Mouse (Mus musculus): ENCODE results near the gene Gm33543.

Gene Gm33543

DNA sequence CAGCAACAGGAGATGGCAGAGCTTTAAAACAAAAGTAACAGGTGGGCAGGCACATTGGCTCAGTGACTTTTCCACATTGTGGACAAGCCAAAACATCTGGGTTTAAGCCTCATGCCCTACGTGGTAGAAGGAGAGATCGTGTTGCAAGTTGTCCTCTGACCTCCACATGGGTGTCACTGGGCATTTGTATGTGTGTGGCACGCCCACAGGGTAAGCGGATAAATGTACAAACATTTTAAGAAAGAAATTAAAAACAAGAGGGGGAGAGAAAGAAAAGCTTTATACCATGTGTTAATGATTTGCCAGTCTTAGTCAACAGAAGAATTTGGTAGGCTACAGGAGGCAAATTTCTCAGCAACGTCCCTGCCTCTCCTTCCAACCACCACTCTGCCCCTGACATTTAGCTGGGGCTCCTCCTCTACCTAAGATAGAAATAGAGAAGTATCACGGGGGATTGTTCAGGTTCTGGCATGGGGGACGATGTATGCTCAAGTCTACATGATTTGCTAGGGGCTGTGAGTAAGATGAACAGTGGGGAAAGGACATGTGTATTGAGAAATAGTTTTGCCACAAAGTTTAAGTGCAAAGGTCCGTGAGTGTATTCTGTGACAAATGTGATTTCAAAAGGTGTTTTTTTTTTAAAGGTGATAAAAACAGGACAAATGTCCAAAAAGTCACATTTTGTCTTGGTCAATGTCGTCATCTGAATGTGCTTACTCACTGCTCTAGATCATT, 6.0 kb downstream of the Gm33543 start:
- DNase-seq (ENCODE audit: low spot score): no peak

DNA sequence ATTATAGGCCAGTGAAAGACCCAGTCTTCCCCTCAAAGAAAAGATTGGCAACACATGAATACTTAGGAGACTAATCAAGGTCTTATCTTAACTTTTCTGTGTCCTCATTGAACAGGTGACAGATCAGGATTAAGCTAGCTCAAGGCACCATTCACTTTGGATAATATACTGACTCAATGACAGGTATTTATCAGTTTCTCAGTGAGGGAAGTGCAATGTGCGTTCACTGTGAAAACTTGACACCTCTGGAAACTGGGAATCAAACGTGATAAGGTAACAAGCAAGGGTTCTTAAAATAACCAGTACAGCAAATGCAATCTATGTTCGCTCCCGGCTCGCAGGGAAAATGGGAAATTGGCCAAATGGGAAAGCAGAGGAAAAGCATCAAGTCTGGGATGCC, 11.8 kb downstream of the Gm33543 start:
- DNase-seq (ENCODE audit: low spot score): no peak

DNA sequence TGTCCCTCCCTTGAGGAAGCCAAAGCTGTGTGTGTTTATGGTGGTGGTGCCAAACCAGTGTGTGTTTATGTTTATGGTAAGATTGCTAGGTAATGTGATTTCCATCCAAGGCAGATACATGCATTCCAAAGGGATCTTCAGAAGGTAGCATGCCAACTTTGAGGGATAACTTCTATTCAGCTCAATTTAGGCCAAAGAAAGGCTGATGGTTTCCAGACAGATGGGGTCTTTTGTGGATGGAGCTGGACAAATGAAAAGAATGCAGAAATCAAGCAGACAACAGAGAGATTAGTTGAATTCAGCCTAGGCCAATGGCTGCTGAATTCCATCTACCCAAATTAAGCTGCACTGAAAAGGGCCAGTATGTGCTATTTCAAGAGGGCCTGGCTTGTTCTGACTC, 13.3 kb downstream of the Gm33543 start:
- no peak for DNase-seq (ENCODE audit: low spot score)

DNA sequence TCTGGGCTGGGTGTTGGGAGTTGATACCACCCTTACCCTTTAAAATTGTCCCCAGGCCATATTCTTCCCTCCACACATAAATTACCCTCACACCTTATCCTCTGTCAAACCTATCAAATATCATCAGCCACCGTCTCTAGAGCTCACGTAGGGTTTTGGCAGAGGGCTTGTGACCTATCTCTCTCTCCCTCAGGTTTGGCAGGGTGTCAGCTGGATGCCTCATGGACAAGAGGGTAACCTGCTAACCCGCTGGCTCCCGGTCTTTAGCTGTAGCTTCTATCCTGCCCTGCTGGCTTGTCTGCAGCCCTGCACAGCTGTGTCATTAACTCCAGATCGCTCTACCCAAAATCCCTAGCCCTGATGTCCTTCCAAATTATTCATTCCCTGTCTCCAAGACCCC, 14.4 kb downstream of the Gm33543 start:
- DNase-seq (ENCODE audit: low spot score): no peak

DNA sequence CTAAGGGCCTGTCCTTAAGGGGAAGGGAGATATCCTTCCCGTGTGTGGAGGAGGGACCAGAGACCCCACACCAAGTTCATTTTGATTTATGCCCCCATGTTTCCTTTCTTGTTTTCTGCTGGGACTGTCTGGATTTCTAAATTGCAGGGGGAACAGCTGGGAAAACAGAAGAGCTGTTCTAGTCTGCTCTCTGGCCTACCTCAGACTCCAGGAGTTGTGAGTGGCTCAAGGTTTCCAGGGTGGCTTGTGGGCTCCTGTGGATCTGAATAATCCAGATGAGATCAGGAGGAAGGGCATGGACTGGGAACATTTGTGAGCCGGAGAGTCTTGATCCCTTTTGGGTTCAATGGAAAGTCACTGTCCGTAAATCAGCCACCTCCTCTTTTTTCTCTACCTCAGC, 17.1 kb downstream of the Gm33543 start:
- peak; percentile 17 for DNase-seq (ENCODE audit: low spot score)

DNA sequence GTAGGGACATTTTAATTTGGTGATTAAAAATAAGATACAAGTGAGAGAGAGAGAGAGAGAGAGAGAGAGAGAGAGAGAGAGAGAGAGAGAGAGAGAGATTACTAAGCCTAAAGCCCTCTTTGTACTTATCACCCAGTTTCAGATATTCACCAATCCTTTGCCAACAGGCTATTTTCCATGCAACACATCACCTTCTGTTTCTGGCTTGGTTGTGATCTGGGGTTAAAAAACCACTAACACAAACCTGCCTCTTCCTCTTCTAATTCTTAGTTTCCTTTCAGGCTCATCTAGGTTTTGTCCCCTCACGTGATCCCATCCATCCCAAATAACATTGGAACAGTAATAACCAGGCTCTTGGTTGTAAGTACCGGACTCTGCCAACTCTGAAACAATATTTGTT, 24.2 kb downstream of the Gm33543 start:
- no peak for DNase-seq (ENCODE audit: low spot score)

DNA sequence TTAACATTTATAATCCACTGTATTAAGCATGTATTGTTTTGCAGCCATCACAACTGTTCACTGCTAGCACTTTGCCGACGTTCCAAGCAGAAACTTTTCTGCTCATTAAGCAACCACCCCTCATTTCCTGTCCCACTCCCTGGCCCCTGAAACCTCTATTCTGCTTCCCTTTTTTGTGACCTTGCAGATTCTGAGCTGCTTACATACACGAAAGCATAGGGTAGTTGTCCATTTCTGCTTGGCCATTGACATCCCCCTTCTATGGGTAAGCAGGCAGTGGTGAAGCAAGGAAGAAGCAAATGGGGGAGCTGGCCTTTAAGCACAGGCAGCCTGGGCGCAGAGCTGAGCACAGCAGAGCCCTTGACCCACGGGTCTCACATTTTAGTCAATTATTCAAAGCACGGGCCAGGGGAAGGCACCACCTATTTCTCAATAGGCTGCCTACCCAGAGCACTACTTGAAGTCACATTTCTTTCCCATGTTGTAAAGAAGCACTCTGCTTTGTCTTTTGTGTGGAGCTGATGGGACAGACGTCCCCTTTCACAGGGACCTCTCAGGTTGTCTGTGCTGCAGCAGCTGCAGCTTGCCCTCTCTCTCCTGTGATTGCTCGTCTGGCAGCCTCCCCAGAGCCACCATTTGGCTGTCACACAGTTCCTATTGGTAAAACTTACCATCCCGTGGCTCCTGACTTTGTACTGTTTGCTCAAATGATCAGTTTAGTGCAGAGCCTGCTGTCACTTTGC, 25.1 kb downstream of the Gm33543 start:
- no peak for DNase-seq (ENCODE audit: low spot score)

DNA sequence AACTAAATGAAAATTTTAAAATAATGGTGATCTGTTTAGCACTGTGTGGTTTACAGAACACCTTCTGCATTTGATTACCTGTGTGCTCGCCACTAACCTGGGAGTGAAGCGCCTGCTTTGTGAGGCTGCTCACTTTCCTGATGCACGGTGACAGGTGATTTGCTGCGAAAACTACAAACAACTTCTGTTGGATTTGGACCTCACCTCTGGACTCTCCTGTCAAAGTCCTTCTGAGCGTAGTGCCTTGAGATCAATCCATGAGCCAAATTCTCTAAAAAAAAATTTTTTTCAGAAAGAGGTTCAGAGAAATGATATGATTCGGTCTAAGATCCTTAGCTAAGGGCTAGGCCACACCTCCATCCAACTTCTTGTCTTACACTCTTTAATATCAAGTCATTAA, 28.4 kb downstream of the Gm33543 start:
- DNase-seq (ENCODE audit: low spot score): no peak

DNA sequence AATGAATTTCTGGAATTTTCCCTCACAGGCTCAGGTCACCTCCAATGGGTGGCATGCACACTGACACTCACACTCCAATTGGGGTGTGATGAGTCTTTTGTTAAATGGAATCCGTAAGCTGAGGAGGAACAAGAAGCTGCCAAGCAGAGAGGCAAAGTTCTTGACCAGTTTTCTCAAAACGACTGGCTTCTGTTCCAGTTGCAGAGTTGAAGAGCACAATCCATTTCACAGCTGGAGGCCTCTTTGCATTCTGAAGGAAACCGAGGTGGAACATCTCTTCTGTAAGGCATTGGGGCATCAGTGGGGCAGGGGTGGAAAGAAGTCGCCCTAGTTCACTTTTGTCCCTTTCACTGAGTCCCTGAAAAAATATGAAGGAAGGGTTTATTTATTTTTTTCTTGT, 30.9 kb downstream of the Gm33543 start:
- no peak for DNase-seq (ENCODE audit: low spot score)

DNA sequence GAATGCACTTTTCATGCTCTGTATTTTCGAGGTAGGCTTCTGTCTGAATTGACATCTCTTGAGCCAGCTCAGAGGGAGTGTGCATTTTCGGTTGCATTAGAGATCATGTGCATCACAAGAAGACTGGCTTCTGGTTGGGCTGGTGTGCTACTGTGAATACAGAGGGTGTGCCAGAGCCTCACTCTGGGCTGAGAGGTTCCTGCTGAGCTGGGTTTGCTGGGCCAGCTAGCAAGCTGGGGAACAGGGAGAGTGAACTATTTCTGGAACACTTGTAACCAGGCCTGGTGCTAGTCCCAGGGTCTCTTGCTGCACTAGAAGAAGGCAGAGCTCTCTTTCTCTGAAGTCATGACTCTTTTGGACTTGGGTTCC, 41.3 kb downstream of the Gm33543 start:
- DNase-seq (ENCODE audit: low spot score): no peak

DNA sequence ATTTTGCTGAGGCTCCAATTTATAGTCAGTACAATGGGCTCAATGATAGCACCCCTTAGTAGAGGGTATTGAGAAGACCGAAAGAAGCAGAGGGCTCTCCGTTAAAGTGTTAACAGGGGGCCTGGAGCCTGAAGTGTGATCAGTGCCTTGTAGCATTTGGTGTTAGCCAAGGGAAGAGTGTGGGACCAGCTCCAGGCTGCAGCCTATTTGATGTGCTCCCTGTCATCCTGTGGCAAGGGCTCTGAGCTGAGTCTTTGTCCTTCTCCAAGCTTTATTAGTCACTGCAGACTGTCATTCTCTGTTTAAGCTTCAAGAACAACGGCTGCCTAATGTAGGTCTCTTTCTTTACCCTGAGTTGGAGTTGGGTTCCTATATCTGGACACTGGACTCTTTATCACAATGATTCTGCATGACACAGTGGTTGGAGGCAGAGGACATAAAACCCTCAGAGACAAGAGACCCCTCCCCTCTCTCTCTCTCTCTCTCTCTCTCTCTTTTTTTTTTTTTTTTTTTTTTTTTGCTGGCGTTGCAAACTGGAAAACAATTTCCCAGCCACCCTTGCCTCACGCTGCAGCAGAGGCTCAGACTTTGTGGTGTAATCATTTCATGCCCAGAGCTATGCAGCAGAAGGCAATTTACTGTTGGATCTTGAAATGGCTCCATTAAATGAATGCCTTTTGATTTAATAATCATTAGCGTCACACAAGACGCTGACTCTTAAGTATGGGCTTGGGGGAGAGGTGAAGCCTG, 41.9 kb downstream of the Gm33543 start:
- DNase-seq (ENCODE audit: low spot score): no peak

DNA sequence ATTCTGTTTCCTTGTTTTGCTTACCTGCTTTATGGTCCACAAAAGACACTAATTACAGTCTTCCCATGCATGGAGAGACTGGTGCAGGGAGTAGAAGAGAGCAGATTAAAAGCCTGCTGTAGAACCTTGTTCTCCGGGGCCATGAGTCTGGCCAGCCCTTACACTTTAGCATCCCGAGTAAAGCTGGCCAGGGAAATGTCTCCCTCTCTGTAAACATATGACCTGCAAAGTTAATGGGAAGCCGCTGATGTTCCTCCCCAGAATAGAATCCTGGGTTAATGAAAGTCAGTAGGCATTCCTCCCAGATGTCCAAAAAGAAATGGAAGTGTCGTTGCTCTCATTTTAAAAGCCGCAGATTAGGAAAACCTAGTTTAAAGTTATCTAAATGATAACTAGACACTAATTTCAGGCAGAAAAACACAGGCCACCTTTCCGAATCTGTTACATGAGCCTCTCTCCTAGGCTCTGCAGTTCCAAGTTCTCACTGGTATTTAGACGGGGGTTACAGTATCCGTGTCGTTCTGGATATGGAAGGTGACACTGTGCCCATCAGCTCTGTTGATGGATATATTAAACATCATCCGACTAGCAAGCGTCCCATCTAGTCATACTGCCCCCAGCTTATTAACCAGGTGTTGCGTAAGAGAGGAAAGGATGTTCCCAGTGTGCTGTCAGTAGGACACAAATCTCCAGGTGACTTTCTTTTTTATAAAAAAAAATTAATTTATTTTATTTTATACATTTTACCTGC, 44.9 kb downstream of the Gm33543 start:
- DNase-seq (ENCODE audit: low spot score): no peak

DNA sequence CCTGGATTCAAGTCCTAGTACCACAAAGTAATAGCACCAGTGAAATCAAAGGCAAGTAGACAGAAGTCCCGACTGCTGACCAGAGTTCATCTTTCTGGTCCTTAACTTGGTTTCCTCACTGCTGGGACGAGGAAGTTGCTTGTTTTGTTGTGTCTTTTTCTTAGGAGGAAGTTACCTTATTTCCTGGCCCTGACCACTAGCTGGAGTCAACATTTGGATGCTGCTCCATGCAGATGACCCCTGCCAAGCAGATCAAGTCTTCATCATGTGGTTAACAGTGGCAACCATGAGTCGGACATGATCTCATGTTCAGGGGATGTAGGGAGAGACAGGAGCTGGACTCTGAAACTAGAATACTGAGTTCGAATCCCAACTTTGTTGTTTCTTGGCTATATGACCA, 47.2 kb downstream of the Gm33543 start:
- DNase-seq (ENCODE audit: low spot score): no peak

DNA sequence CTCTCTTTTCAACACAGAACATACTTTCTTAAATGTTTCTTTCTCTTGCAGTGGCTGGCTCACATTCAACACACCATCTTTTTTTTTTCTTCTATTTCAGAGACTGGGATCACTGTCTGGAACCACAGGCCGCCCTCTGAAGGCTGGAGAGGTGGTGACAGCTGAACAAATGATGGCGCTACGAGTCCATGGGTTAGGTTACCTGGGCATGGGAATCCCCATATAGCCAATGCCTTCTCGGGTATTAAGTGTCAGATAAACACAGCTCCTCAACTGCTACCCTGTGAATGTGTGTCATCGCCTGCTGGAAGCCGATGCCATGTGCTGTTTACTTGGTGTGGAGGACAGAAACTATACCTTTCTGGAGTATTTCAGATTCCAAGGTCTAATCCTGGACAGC, 48.0 kb downstream of the Gm33543 start:
- DNase-seq (ENCODE audit: low spot score): no peak

DNA sequence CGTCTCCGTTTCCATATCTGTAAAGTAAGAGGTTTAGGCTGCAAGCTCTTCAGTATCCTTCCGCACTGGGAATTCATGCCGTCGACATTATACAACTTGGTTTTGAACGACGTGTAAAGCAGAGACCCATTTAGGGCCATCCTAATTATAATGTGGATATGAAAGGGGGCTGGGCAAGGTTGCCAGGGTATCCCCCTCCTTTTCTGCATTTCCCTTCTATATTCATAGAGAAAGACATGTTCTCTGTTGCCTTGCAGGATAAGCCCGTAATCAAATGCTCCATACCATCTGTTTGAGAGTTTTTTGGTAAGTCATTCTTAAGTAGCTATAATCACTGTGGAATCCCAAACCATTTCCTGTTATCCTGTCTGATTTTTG, 51.3 kb downstream of the Gm33543 start:
- no peak for DNase-seq (ENCODE audit: low spot score)

DNA sequence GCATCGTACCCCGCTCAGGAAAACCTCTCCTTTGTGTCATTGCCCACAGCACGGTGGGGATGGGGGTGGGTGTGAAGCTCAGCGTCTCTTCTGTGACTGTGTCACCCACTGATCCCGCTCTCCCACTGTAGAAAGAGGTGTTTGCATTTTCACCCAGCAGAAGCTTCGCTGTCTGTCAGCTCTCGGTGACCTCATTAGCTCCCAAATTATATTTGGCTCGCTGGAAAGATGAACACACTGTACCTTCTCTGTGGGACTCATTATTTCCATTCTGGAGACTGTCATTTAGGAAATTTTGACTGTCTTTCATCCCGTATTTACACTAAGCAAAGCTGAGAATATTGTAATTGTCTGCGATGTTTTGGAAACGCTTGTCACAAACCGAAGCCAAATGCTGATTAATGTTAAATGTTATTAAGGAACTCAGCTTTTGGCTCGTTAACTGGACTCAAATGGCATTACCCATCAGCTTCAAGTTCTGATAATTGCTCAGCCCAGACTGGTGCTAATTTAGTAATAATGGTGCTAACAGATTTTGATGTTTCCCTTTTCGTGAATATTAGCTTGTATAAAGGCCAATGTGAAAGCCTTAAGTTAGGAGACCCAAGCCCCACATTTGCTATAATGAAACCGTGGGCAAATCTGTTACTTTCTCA, 51.8 kb downstream of the Gm33543 start:
- no peak for DNase-seq (ENCODE audit: low spot score)

DNA sequence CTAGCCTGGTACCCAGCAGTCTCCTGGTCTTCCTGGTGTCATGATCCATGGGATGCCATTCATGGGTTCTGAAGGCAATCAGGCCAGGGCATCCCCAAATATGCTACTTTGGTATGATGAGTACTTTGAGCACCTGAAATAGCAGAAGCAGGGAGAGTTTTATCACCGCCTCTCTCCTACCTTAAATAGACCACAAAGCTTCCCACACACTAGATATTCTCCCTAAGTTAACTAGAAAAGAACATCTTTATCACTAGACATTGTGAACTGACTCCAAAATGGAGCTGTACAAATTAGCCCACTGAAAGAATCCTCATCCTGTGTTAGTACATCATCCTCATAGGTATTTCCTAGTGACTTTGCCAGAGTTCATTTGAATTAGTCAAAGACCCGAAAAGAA, 55.6 kb downstream of the Gm33543 start:
- DNase-seq (ENCODE audit: low spot score): no peak

DNA sequence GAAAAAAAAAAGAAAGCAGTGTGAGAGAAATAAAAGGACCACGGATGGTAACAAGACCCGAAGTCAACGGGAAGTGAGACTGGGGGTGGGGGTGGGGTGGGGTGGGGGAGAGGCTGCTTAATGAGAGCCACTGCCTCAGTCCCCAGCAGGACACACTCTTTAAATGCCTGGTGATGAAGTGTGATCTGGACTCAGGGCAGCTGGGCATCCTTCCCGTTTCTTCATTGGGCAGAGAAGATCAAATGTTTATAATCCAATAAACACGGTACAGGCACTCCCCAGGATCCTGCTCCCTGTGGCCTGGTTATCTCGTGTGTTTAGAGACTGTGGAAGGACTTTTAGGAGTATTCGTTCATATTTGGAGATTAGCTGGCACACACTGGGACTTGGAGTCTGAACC, 57.9 kb downstream of the Gm33543 start:
- no peak for DNase-seq (ENCODE audit: low spot score)

DNA sequence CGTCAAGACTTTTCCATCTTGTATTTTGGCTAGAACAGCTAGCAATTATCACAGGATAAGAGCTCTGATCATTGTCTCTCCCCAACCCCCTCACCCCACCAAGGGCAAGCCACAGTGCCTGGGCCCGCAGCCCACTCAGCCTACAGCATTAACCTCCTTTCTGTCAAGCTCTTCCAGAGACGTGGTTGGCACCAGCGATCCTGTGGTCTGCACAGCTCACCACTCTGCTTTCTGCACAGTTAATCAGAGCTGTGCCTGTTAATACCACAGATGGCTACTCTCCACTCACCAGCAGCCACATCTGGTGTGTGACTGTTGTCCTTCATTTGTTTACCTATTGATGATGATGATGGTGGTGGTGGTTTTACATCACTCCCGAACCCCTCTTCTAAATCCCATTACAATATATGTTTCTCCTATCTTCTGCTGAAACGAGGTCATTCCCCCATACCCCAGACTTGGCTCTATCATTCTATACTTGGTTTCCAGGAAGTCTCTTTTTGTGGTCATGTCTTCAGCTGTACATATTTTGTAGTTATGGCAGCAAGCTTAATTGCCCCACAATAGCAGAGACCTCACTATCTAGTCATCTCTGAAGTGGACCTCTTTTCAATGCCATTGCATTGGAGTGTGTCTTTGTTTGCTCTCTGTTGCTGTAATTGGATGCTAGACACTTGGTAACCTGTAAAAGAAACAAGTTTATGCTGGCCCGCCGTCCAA, 61.7 kb downstream of the Gm33543 start:
- no peak for DNase-seq (ENCODE audit: low spot score)

DNA sequence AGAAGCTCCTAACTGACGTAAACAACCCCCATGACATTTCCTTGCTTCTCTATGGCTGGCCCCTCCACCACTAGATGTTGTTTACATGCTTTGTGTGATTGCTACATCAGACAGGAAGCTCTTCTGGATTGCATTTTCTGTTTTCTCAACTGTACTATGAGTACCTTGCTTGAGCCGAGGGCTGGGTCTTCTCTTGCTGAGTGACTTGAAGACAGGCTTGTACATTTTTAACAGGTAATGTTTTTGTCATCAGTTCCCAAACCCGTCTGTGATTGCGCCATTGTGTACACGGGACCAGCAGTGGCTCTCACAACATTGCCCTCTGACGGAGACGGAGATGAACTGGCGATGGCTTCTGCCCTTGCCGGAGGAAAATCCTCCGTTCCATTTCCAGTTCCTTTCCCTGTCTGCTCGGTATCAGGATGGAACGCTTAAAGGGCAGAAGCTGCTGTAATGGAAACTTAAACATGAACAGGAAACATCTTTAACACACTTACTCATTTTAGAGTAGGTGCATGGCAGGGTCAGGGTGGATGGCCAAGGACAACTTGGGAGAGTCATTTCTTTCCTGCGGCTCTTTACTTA, 62.8 kb downstream of the Gm33543 start:
- DNase-seq (ENCODE audit: low spot score): no peak

DNA sequence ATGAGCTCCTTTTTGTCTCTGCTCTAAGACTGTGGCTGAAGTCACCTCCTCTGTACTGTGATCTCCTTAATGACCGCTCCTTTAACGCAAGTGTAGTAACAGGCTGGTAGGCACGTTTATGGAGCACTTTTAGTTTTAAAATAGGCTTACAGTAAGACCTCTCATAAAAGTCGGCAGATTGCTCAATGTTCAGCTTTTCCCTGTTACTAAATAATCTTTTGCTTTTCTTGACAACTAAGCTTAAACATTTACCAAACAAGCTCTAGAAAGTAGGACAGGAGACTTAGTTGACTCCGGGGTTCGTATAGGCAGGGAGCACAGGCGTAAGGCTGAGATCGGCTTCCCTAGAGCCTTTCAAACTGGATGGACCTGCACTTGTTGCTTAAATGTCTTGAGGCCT, 64.1 kb downstream of the Gm33543 start:
- DNase-seq (ENCODE audit: low spot score): no peak

Data from embryo, embryonic 10.5 days (tissue).